Mouse (Mus musculus) MEL (cell line): Measurements from ENCODE around the gene Odf4.

Experiments
- CTCF ChIP-seq, 3 experiments: IDR thresholded peaks in 2 of 3; conservative IDR thresholded peaks in 1 of 3; 2 replicates each; pipeline ENCODE4 v1.5.1; 2011 to 2012; ENCODE audit warnings: low read length in 3 of 3, low read depth in 2 of 3, mild to moderate bottlenecking in 2 of 3, improper control_type of control experiment in 1 of 3, inconsistent platforms in 1 of 3, mixed read lengths in 1 of 3, moderate library complexity in 1 of 3; ENCODE audit not compliant: control insufficient read depth in 1 of 3, insufficient read depth in 1 of 3, poor library complexity in 1 of 3, severe bottlenecking in 1 of 3
- E2F4 ChIP-seq: IDR thresholded peaks from 2 replicates; pipeline ENCODE4 v1.6.1; 2011; ENCODE audit warnings: low read depth, low read length, improper control_type of control experiment, borderline replicate concordance
- EP300 ChIP-seq, 2 experiments: IDR thresholded peaks; 2 replicates each; pipeline ENCODE4 v1.6.1; 2011; ENCODE audit warnings: improper control_type of control experiment in 2 of 2, low read length in 2 of 2, low read depth in 1 of 2, mild to moderate bottlenecking in 1 of 2
- HCFC1 ChIP-seq: IDR thresholded peaks from 2 replicates; pipeline ENCODE4 v1.6.1; 2012; ENCODE audit warnings: low read depth, mild to moderate bottlenecking, inconsistent platforms, low read length, improper control_type of control experiment, moderate library complexity
- JUND ChIP-seq: IDR thresholded peaks from 2 replicates; pipeline ENCODE4 v1.6.1; 2011; ENCODE audit warnings: low read depth, mild to moderate bottlenecking, improper control_type of control experiment, low read length
- KAT2A ChIP-seq: conservative IDR thresholded peaks from 2 replicates; pipeline ENCODE4 v1.6.1; 2012; ENCODE audit warnings: low read depth, low read length, improper control_type of control experiment, inconsistent platforms
- MXI1 ChIP-seq: IDR thresholded peaks from 2 replicates; pipeline ENCODE4 v1.6.1; 2011; ENCODE audit warnings: mild to moderate bottlenecking, low read depth, low read length, improper control_type of control experiment
- POLR2A ChIP-seq, 2 experiments: IDR thresholded peaks; 2 replicates each; pipeline ENCODE4 v1.6.1; 2011 to 2012; ENCODE audit warnings: low read length in 2 of 2, mild to moderate bottlenecking in 2 of 2, control low read depth in 1 of 2, improper control_type of control experiment in 1 of 2, low read depth in 1 of 2, moderate library complexity in 1 of 2; ENCODE audit not compliant: control insufficient read depth in 1 of 2, insufficient read depth in 1 of 2, poor library complexity in 1 of 2
- TCF12 ChIP-seq: IDR thresholded peaks from 2 replicates; pipeline ENCODE4 v1.6.1; 2014; ENCODE audit warnings: low read depth, mild to moderate bottlenecking, inconsistent platforms, low read length, improper control_type of control experiment, moderate library complexity
- ZC3H11A ChIP-seq: IDR thresholded peaks from 2 replicates; pipeline ENCODE4 v1.6.1; 2012; ENCODE audit warnings: low read depth, mild to moderate bottlenecking, inconsistent platforms, low read length, improper control_type of control experiment
- ZKSCAN1 ChIP-seq: IDR thresholded peaks from 2 replicates; pipeline ENCODE4 v1.6.1; 2012; ENCODE audit warnings: low read depth, mild to moderate bottlenecking, inconsistent platforms, low read length, improper control_type of control experiment, moderate library complexity

- no peak for TF ChIP-seq CTCF (IDR thresholded peaks at IDR 0.05 in 2 of 3, conservative IDR thresholded peaks at IDR 0.05 in 1 of 3; ENCODE audit: control insufficient read depth in 1 of 3, insufficient read depth in 1 of 3, low read depth in 2 of 3, low read length in 3 of 3, poor library complexity in 1 of 3, severe bottlenecking in 1 of 3)
- no peak for TF ChIP-seq ZC3H11A
- TF ChIP-seq POLR2A (IDR thresholded peaks at IDR 0.05; ENCODE audit: control insufficient read depth in 1 of 2, insufficient read depth in 1 of 2, low read depth in 1 of 2, low read length in 2 of 2, poor library complexity in 1 of 2), result no peak
- no peak for TF ChIP-seq HCFC1
- TF ChIP-seq ZKSCAN1, result no peak
- TF ChIP-seq KAT2A, result no peak
- no peak for TF ChIP-seq TCF12
- TF ChIP-seq EP300 (IDR thresholded peaks at IDR 0.05; ENCODE audit: low read depth in 1 of 2, low read length in 2 of 2), result no peak
- TF ChIP-seq JUND, result no peak
- TF ChIP-seq MXI1, result no peak
- no peak for TF ChIP-seq E2F4
Measured at GRCm38 (mm10) chr11:68947542-68947993, 20.7 kb upstream of the Odf4 start.
